Mouse (Mus musculus) large intestine, adult 2 months (tissue): ENCODE measurements around the gene Tex14. TPM values are rescaled to one million over a fixed set of nuclear protein-coding genes. Genes with fewer than 3 reads are reported as not detected.
A peak's percentile ranks its signal among the peaks of the same experiment; 100 is the strongest.

Source experiments
- DNase-seq: peaks from one replicate; pipeline ENCODE4 v3.0.0-alpha.2; 2012; ENCODE audit warnings: low read depth, low spot score
- WGBS: fragments of 180-500 bp; shearing (Covaris S2); methylation state at CpG from one replicate; pipeline ENCODE4 v1.1.7; 2018; 5-methylcytosine and 5-hydroxymethylcytosine counted together
- polyA plus RNA-seq: library from polyadenylated mRNA; depleted of rRNA; stranded (reverse); fragments of >200 nt; gene quantifications from 2 replicates; pipeline ENCODE4 v1.2.3, GENCODE M21; 2012

The Tex14 gene
- polyA plus RNA-seq, 1 experiment = 0.12 TPM

DNA sequence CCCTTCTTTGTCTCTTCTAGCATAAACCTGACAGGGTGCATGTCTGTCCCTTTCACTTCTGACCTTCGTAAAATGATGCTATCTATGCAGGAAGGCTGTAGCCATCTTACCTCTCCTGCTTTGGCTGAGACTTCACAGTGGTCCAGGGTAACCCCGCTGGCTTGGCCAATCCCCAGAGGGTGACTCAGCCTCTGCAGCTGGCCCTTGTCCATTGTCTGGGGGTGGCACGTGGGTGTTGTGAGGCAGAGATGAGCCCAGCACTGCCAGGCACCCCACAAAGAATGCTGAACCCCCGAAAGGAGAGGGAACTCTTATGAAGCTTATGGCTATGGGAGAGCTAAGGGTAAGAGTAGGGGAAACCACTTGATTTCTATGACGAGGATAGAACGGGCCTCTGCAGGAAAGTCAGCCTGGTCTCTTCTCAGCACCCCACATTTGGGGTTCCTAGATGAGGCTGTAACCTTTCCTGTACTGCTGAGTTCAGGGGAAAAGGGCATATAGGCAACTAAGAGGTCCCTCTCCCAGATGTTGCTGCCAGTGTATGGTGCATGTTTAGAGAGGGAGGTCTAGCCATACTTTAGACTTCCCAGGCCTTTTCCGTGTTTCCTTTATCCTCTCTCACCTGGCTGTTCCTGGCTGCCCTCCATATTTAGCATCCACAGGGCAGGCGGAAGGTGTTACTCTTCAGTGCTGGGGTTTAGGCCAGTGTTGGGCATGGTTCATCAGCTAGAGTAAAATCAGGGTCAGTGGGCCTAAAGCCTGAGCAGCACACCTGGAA lies 177.3 kb downstream of the Tex14 start:
- no peak for DNase-seq
- WGBS = 70% methylated on average over 8 of the region's 8 CpGs

DNA sequence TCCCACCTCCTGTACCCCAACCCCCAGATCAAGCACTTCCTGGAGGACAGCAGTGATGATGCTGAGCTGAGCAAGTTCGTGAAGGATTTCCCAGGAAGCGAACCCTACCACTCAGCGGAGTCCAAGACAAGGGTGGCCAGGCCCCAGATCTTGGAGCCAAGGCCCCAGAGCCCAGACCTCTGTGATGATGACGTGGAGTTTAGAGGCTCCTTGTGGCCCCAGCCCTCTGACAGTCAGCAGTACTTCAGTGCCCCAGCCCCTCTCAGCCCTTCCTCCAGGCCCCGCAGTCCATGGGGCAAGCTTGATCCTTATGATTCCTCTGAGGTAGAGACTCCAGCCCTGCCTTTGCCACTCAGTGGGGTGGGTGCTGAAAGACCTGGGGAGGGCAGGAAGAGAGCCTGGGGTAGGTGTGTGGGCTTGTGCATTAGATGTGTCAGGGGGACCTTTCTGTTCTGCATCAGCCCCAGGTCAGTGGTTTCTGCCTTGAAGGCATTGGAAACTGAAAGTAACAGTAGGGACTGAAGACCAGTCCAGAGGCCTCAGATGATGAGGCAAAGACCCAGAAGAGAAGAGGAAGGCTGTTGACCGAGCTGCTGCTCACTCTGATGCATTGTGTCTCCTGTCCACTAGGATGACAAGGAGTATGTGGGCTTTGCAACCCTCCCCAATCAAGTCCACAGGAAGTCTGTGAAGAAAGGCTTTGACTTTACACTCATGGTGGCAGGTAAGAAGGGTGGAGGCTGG lies 178.6 kb downstream of the Tex14 start:
- WGBS = 75% methylated on average over 6 of the region's 6 CpGs
- DNase-seq = no peak

DNA sequence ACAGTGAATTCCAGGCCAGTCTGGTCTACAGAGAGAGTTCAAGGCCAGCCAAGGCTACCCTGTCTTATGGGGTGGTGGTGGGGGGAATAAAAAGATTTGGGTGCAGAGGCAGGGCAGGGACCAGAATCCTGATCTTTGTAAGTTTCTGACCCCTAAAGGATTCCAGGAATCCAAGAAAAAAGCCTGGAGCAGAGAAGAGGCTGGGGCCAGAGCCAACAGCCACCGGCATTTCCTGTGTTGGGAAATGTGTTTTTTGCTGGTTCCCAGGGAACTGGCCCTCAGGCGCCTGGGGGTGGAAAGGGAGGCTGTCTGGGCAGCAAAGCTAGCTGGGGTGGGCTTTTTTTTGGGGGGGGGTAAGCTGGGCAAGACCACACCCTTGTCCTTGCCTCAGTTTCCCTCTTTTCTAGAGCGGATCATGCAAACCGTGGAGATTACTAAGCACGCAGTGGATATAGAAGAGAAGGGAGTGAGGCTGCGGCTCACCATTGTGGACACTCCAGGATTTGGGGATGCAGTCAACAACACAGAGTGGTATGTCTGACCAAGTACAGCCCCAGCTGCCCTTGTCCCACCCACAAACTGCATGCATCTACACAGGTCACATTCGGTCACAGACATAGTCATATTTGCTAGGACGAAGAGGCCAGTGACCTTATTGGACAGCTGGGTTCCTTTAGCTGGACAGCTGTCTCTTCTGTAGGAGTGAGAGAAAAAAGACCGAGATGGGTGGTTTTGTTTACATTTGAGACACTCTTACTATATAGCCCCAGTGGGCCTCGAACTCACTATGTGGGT lies 180.0 kb downstream of the Tex14 start:
- no peak for DNase-seq
- 69% methylated on average over 10 of the region's 10 CpGs for WGBS

DNA sequence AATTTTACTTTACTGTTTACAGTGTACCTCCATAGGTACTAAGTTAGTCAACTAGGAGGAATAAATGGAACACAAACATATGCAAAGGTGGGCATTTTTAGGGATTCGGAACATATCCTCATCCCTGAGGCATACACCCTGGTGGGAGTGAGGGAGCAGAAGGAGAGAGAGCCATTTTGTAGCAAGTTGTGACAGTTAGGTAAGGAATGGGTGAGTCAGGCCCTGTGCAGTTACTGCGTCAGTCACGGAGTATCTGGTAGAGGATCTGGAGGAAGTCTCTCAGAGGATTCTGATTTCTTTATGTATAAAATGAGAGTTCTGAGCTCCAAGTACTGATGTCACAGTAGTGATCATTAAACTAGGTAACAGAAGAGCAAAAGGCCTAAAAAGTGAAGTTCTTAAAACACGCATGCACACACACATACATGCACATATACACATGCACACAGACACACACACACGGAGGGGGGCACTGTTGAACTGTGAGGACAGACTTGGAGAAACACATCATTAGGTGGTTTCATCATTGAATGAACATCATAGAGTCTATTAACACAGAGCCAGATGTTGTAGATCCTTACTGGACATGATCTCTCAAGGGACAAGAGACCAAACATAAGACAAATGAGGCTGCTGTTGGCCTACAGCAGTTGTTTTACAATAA lies 182.5 kb downstream of the Tex14 start:
- DNase-seq = no peak
- WGBS = 87% methylated on average over 5 of the region's 5 CpGs

DNA sequence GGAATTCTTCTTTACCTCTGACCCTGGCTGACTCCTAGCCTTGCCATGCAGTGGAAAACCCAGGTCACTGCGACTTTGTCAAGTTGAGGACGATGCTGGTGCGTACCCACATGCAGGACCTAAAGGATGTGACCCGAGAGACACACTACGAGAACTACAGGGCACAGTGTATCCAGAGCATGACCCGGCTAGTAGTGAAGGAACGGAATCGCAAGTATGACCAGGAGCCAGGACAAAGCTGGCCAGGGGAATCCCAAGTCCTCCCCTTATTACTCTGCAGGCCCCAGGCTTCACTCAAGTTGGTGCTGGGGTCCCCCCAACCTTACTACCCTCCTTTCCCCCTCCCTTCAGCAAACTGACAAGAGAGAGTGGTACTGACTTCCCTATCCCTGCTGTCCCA lies 184.7 kb downstream of the Tex14 start:
- DNase-seq = no peak
- WGBS = 89% methylated on average over 8 of the region's 8 CpGs

DNA sequence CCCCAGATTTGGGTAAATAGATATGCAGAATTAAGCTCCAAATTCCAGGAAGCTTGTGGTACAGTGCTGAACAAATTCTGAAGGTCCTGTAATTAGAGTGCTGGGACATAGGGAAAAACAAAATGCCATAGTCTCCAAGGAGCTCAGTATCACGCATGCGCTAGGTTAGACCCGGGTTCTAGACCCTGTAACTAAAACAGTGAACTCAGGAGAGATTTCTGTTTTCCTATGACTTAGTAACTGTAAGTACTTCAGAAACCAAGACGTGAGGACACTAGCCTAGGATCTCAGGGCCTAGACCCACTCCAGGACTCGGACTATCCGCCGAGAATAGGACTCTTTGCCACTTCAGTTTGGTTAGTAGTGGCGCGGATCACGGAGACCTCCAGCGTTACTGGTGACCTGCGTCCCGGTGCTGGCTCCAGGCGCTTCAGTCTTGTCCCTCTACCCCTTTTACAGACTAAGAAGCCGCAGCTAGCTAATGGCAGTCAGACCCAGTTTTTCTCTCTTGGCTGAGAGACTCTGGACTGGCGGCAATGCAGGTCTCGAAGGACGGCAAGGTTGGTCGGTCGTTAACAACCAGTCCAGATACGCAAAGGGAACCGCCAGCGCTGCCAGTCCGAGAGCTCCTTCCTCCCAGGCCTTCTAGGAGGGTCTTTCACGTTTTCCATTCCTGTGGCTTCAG lies 186.1 kb downstream of the Tex14 start:
- no peak for DNase-seq
- WGBS = 1% methylated on average over 25 of the region's 25 CpGs

DNA sequence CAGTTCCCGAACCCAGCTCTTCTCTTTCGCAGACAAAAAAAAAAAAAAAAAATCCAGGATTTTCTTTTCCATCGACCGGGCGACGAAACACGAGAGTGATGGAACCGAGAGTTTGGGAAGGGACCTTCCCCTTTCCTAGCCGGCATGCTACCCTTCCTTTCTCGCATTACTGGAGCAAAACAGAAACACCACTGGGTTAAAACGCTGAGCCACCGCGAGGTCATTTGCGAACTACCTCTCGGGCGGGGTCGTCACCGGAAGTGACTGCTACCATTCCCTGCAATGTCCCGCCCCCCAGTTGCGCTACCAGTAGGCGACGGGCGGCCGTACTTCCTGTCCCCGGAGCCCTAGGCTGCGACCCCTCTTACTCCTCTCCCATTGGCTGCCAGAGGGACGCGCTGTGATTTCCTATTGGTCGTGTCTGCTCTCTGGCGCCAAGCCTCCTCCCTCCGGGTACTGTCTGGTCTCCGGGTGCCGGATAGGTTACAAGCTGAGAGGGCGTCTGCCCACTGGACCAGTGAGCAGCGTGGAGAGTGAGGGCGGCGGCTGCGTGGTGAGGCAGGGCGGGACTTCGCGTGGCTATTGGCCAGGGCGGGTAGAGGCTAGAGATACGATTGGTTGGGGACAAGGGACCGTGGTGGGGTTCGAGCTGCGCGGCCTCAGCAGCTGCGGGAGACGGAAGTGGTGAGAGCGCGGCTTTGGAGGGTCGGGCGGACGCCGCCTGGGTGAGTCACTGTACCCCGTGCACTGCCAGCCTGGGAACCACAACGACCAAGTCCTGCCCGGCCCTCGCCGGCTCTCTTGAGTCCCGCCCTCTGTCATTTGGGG lies 186.9 kb downstream of the Tex14 start, which contains the start of gene Mtmr4:
TSS of gene Mtmr4 (plus strand) at position 637 of the 828 bp plus-strand sequence.
- DNase-seq = peak; percentile 96

DNA sequence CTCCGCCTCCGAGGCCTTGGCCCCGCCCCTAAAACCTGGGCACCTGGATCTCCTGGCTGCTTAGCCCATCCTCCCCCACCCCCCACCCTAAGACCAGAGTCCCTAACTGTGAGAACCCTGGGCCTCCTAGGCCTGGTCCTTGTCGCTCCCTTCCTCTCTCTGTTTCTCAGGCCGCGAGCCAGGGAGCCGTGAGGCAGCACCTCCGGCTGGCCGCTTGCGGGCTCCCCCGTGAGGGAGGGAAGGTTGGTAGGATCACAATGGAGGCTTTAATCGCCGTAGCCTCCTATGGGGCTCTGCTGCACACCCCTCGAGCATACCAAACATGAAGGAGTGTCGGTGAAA lies 187.5 kb downstream of the Tex14 start:
- no peak for DNase-seq
- WGBS = under 1% methylated on average over 15 of the region's 15 CpGs

More for the DNA sequence above, 186.9 kb downstream of the Tex14 start, which contains the start of gene Mtmr4:
- under 1% methylated on average over 61 of the region's 61 CpGs for WGBS

DNA sequence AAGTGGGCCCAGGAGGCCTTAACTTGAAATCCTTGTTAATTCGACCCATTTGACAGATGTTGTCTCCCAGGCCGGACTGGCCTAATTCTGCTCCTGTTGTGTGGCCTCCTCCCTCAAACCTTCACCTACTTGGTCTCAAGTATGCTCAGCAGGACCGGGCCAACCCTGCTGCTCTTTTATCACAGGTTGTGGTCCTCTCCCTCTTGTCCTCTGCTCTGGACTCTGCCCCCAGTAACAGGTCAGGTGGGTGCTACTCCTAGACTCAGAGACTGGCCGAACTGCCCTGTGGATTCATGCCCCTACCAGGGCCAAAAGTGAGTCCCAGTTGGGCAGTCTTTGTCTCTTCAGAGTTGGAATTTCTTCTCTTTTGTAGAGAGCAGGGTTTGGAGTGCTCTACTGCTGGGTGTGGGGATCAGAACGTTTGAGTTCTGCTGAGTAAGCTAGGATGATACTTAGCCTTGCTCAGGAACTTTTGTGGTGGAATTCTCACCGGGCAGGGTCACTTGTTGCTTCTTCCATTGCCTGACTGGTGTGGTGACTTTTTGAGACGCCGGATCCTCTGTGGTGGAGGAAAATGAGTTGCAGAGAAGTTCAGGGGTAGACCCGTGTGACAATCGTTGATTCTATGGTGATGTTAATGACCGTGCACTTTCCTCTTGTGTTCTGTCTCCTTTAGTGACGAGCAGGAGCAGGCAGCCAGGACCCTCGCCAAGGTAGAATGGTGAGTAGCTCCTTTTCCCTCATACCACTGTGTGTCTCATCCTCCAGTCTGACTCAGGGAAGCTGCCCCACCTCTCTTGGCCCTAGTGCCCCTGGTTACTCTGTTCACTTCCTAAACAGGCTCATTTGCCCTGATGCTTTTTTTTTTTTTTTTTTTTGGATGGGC lies 188.1 kb downstream of the Tex14 start:
- no peak for DNase-seq
- 11% methylated on average over 13 of the region's 13 CpGs for WGBS

DNA sequence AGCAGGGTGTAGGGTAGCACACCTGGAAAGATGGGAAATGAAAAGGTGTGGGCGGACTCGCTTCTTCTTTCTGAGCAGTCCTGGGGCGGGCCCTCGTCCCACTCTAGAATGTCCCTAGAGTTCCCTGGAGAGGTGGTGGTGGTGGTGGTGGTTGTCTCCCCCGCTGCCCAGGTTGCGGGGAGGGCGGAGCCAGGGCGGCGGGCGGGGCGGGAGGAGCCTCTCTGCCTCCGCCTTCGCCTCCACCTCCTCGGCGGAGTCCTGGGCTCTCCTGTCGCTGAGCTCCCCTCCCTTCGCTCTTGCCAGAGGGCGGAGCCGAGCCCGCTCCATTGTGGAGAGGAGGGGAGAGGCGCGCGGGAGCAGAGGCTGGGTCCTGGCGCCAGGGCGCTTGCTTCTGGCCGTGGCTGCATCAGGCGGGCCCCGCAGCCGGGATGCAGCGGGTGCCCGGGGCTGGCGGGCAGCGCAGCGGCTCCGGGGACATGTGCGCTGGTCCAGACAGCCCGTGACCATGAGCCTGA lies 190.5 kb downstream of the Tex14 start:
- 2% methylated on average over 34 of the region's 37 CpGs for WGBS
- peak; percentile 73 for DNase-seq

DNA sequence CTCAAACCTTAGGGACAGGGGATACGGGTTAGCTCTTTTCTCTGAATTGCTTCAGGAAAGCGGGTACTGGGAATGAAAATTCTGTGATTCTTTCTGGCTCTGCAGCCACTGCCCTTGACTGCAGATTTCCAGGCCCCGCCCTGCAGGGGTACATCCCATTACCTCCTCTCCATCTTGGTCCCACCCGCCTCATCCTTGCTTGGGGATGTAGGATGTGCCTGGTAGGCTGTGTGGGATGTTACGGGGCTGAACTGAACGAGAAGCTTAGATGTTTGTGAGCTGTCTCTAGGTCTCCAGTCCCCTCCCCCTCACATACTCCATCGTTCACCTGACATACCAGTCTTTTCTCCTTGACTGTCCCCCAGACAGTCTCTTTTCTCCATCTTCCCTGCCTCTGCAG lies 191.1 kb downstream of the Tex14 start:
- 24% methylated on average over 7 of the region's 7 CpGs for WGBS
- DNase-seq = no peak

DNA sequence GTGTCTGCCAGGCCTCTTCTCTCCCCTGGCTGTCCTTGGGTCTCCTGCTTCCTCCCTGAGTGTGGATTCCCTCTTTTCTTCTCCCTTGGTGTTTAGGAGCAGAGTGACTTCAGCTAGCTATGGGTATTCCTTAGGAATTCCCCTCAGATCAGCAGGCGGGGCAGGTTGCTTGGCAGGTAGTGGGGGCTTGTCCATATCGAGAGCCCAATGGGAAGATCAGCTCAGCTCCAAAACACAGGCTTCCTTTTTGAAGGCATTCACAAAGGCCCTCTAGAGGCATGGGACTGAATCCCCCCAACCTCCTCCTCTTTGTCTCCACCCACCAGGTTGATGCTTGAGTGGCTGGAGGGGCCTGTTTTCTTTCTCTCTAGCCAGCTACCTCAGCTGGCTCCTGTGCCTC lies 191.6 kb downstream of the Tex14 start:
- 55% methylated on average over 2 of the region's 2 CpGs for WGBS
- DNase-seq = no peak

DNA sequence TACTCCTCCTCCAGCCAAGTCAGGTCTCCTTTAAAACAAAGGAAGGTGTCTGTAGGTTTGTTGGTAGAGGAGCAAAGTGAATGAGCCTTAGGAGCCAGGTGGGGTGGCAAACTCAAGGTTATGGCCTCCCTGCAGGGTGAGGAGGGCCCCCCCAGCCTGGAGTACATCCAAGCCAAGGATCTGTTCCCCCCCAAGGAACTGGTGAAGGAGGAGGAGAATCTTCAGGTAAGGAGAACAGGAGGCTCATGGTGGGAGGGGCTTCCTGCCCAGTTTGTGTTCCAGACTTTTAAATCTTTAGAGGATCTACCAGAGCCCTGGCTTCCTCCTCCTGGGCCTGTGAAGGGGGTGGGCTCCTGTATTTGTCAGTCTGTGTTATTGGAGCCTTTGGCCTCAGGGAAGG lies 192.2 kb downstream of the Tex14 start:
- no peak for DNase-seq

DNA sequence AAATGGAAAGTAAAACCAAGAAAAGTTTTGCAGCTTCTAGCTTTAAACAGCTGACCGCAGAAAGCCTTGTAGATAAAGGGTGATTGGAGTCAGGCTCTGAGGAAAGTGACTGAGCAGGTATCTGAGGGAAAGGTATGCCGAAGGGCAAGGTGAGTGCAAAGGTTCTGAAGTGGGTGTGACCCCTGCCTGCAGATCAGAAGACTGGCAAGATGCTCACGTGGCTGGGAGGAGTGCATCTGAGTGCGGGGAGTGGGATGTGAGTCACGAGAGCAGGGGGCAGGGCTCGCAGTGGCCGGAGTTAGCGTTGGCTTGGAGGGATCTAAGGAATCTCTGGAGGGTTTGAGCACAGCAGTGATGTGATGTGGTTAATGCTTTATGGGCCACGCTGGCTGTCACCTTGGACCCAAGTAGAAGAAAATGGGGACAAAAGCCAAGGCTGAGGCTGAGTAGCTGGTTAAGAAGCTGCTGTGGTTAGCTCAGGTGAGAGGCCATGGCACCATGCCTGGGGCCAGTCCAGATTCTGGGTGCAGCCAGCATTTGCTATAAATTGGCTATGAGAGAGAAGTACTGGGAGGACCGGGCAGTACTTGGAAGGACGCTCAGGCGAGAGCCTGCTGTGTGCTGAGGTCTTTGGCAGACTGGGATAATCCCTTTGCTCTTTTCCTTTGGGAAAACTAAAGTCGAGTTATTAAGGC lies 194.7 kb downstream of the Tex14 start:
- DNase-seq = no peak
- WGBS = 78% methylated on average over 13 of the region's 13 CpGs

DNA sequence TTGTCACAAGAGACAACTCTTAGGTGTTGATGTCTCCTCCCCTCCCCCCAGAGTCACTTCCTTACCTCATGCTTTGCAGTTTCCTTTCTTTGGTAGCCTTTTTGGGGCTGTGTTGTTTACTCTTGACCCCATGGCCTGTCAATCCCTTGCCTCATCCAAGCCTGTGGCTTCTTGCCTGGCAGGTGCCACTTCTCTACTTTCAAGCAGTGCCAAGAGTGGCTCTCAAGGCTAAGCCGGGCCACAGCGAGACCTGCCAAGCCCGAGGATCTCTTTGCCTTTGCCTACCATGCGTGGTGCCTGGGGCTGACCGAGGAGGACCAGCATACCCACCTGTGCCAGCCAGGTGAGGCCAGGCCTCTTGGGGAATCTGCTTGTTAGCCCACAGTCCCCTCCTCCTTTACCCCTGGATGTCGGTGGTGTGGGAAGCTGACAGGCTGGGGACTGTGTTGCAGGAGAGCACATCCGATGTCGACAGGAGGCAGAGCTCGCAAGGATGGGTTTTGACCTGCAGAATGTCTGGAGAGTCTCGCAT lies 195.5 kb downstream of the Tex14 start:
- 93% methylated on average over 10 of the region's 10 CpGs for WGBS
- no peak for DNase-seq

DNA sequence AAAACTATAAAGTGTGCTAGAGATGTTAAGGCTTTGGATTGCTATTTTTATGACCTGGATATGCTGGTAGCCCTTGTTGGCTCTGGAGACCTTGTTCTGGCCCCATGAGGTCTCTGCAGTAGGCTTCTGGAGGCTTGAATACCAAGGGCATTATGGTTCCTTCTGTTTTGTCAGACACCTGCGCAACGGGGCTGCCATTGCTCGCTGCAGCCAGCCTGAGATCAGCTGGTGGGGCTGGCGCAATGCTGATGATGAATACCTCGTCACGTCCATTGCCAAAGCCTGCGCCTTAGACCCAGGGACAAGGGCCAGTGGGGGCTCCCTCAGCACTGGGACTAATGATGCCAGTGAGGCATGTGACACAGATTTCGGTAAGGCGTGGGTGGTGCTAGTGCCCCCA lies 197.4 kb downstream of the Tex14 start:
- 92% methylated on average over 9 of the region's 9 CpGs for WGBS

DNA sequence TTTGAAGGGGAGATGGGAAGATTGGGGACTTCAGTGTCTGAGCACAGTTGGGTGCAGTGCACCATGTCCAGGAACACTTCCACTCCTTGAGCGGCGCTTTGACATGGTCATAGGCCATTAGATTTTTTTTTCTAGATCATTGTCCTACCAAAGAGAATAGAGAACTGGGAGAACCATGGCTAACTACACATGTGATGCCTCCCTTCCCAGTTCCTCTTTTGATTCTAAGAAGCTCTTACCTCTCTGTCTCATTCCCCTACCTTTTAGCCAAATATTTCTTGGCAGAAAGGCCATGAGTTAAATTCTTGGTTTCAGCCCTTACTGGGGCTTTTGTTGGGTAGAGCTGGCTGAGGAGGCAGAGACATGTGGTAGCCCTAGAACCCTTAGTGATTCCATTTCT lies 198.7 kb downstream of the Tex14 start:
- DNase-seq = no peak
- 97% methylated on average over 2 of the region's 2 CpGs for WGBS

More for the DNA sequence above, 197.4 kb downstream of the Tex14 start:
- no peak for DNase-seq
